Comparison of ENCODE assay signal across 8 mouse cellular contexts in the genomic region with DNA sequence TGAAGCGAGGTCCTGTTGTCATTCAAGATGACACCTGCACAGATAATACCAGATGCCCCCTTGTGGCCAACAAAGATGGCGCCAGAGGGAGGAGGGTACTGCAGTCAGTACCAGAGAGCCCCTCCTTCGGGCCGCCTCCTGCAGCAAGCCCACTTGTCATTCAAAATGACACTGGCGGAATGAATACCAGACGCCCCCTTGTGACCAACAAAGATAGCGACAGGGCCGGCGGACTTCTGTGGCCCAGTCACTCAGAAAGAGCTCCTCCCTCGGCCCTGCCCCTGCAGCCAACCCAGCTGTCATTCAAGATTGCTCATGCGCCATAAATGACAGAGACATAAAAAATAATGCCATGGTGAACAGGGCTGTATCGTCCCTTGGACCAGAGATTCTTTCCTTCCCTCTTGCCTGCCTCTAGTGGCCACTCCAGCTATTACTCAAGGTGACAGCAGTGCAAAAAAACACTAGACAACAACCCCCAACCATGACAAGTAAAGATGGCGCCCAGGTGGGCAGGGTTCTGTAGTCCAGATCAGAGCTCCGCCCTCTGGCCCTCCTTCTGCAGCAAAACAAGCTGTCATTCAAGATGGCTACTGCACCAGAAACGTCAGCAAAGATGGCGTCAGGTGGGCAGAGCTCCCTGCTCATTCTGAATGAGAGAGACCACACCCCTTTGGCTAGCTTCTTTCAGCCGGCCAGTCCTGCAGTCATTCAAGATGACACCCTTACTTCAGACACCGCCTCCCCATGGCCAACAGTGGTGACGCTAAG. TPM values are rescaled to one million over a fixed set of nuclear protein-coding genes. Genes with fewer than 3 reads are reported as not detected.
DNase-seq lines count a peak whose midpoint lies in the region; ATAC-seq and TF ChIP-seq lines count a peak whose summit lies in the region.

No protein-coding gene starts in this region.

- WGBS in hindbrain, embryonic 10.5 days: 55% methylated on average over 19 of the region's 19 CpGs
- 58% methylated on average over 19 of the region's 19 CpGs for WGBS in lung, embryonic 14.5 days

- no peak overlapping the region for H3K9ac ChIP-seq in lung, embryonic 14.5 days

- TF ChIP-seq CTCF in lung, embryonic 14.5 days (IDR thresholded peaks at IDR 0.05; ENCODE audit: low read depth): peak; percentile 48

- H3K36me3 ChIP-seq in hindbrain, embryonic 10.5 days: peaks cover 28% of the 10 kb centered on the region
- peaks cover 24% of the 10 kb centered on the region for H3K36me3 ChIP-seq in lung, embryonic 14.5 days (ENCODE audit: insufficient read depth)

- peak; percentile 45 for ATAC-seq in lung, embryonic 14.5 days (ENCODE audit: insufficient read depth)
- no peak for ATAC-seq in monocyte, adult 5-6 weeks (replicated peaks; ENCODE audit: insufficient number of reproducible peaks, low FRiP score, low TSS enrichment, poor library complexity, severe bottlenecking)

- no peaks in the 10 kb centered on the region for H3K27me3 ChIP-seq in hindbrain, embryonic 10.5 days (ENCODE audit: insufficient read depth, poor library complexity, severe bottlenecking)
- no peaks in the 10 kb centered on the region for H3K27me3 ChIP-seq in lung, embryonic 14.5 days (ENCODE audit: insufficient read depth, low read length)

- peak overlapping the region; percentile 62 for H3K4me3 ChIP-seq in hindbrain, embryonic 10.5 days
- H3K4me3 ChIP-seq in lung, embryonic 14.5 days (ENCODE audit: low read depth, low read length): peak overlapping the region; percentile 56

- H3K27ac ChIP-seq in hindbrain, embryonic 10.5 days: peak overlapping the region; percentile 90
- peak overlapping the region; percentile 72 for H3K27ac ChIP-seq in lung, embryonic 14.5 days (ENCODE audit: low read depth)

- H3K9me3 ChIP-seq in hindbrain, embryonic 10.5 days: peaks cover 42% of the 10 kb centered on the region
- peaks cover 38% of the 10 kb centered on the region for H3K9me3 ChIP-seq in lung, embryonic 14.5 days (ENCODE audit: low read depth, low read length)

- DNase-seq in ZHBTc4 (ENCODE audit: low read depth, low spot score): peak; percentile 96
- peak; percentile 97 for DNase-seq in cerebellum, adult 9-10 months
- DNase-seq in frontal cortex, postnatal 10 days (ENCODE audit: low spot score in 2 of 2): peak; percentile 86 to 89
- DNase-seq in hindbrain, embryonic 10.5 days (ENCODE audit: low spot score): peak; percentile 82
- peak; percentile 96 for DNase-seq in layer of hippocampus, adult 9-11 months
- peak; percentile 87 for DNase-seq in lung, embryonic 14.5 days
- DNase-seq in retina, postnatal 1 day: peak; percentile 96

- H3K4me1 ChIP-seq in hindbrain, embryonic 10.5 days (replicated peaks): peaks cover 7% of the 10 kb centered on the region; the same call in 1 of the 2 replicates
- no peaks in the 10 kb centered on the region for H3K4me1 ChIP-seq in lung, embryonic 14.5 days (ENCODE audit: insufficient read depth)

- H3K4me2 ChIP-seq in lung, embryonic 14.5 days: peak overlapping the region; percentile 55

RNA-seq across cellular contexts. Expression of a gene that starts 2.7 kb away (rescaled TPM):
- polyA plus RNA-seq in hindbrain, embryonic 10.5 days (2016; fragmentation: Nextera tagmentation; extraction: Ambion mirVana): 75.5 and 94.5 TPM in 2 replicates
- 173 and 179 TPM in 2 replicates for polyA plus RNA-seq in lung, embryonic 14.5 days (2014; fragmentation: Nextera tagmentation; extraction: Ambion mirVana)
- not detected in 3 replicates for total RNA-seq in monocyte, adult 5-6 weeks (2017)

RNA-seq across cellular contexts. Expression of a gene that starts 2.8 kb away (rescaled TPM):
- 7.8 and 10.0 TPM in 2 replicates for polyA plus RNA-seq in hindbrain, embryonic 10.5 days (2016; fragmentation: Nextera tagmentation; extraction: Ambion mirVana)
- 5.8 and 6.2 TPM in 2 replicates for polyA plus RNA-seq in lung, embryonic 14.5 days (2014; fragmentation: Nextera tagmentation; extraction: Ambion mirVana)
- 0.85 TPM in 1 of 3 replicates, not detected in the others for total RNA-seq in monocyte, adult 5-6 weeks (2017)

RNA-seq across cellular contexts. Expression of a gene that starts 31.3 kb away (rescaled TPM):
- polyA plus RNA-seq in hindbrain, embryonic 10.5 days (2016; fragmentation: Nextera tagmentation; extraction: Ambion mirVana): 1.00 and 1.0 TPM in 2 replicates
- polyA plus RNA-seq in lung, embryonic 14.5 days (2014; fragmentation: Nextera tagmentation; extraction: Ambion mirVana): 3.2 and 3.6 TPM in 2 replicates
- not detected in 3 replicates for total RNA-seq in monocyte, adult 5-6 weeks (2017)
